Mouse (Mus musculus) neural tube, embryonic 13.5 days (tissue): Measurements from ENCODE around the gene Grin2a. TPM values are rescaled to one million over a fixed set of nuclear protein-coding genes. Genes with fewer than 3 reads are reported as not detected.
"Not testable (repeated sequence)": the region's sequence is repeated elsewhere in the genome, so short reads cannot be mapped to it uniquely, and the experiment has no call there.

Experiments used
- ATAC-seq: fragments of 200-750 bp; cut with Nextera tagmentation; 2 replicates; pipeline ENCODE4 v1.8.0; 2017; ENCODE audit warnings: low read depth, mild to moderate bottlenecking, moderate TSS enrichment, moderate library complexity
- H3K27ac ChIP-seq: fragments of 300-500 bp; sonication (generic); replicated peaks from 2 replicates; pipeline ENCODE4 v1.5.1; 2015; ENCODE audit warnings: moderate library complexity, mild to moderate bottlenecking, inconsistent platforms
- H3K27me3 ChIP-seq: fragments of 300-500 bp; sonication (generic); 2 replicates; pipeline ENCODE4 v1.6.1; 2015; ENCODE audit warnings: mild to moderate bottlenecking, inconsistent platforms
- H3K36me3 ChIP-seq: fragments of 300-500 bp; sonication (generic); 2 replicates; pipeline ENCODE4 v1.6.1; 2015; ENCODE audit warnings: mild to moderate bottlenecking, inconsistent platforms
- H3K4me1 ChIP-seq: fragments of 300-500 bp; sonication (generic); replicated peaks from 2 replicates; pipeline ENCODE4 v1.6.1; 2015; ENCODE audit warnings: inconsistent platforms
- H3K4me2 ChIP-seq: fragments of 300-500 bp; sonication (generic); 2 replicates; pipeline ENCODE4 v1.6.1; 2015; ENCODE audit warnings: inconsistent platforms, mild to moderate bottlenecking, moderate library complexity
- H3K4me3 ChIP-seq: fragments of 300-500 bp; sonication (generic); 2 replicates; pipeline ENCODE4 v1.5.1; 2015; ENCODE audit warnings: mild to moderate bottlenecking, inconsistent platforms
- H3K9ac ChIP-seq: fragments of 300-500 bp; sonication (generic); 2 replicates; pipeline ENCODE4 v1.6.1; 2015; ENCODE audit warnings: moderate library complexity, mild to moderate bottlenecking, inconsistent platforms
- H3K9me3 ChIP-seq: fragments of 300-500 bp; sonication (generic); 2 replicates; pipeline ENCODE4 v1.6.1; 2016; ENCODE audit warnings: inconsistent platforms
- WGBS: fragments of 180-500 bp; shearing (Covaris S2); methylation state at CpG from one replicate; pipeline ENCODE4 v1.1.7; 2015; 5-methylcytosine and 5-hydroxymethylcytosine counted together
- polyA plus RNA-seq: library from polyadenylated mRNA; unstranded; fragments of >200 nt; fragmentation: Nextera tagmentation; extraction: Ambion mirVana; gene quantifications from 2 replicates; pipeline ENCODE4 v1.2.1, GENCODE M21; 2015

Gene Grin2a
- polyA plus RNA-seq, 1 experiment from 2014 or later: 5.2 TPM

- Histone ChIP-seq H3K4me3 (no peak overlapping the region), H3K27ac (no peak overlapping the region), H3K27me3 (no peaks in the 10 kb centered on the region), H3K9ac (no peak overlapping the region), H3K36me3 (no peaks in the 10 kb centered on the region), H3K4me1 (no peaks in the 10 kb centered on the region), H3K9me3 (no peaks in the 10 kb centered on the region), H3K4me2 (no peak overlapping the region)
- ATAC-seq: no peak
- WGBS: 83% methylated on average over 3 of the region's 3 CpGs
Measured at GRCm38 (mm10) chr16:9664060-9664459, 331.3 kb downstream of the Grin2a start.

- no peak overlapping the region for H3K4me2 ChIP-seq
- no peak overlapping the region for H3K9ac ChIP-seq
- WGBS: 89% methylated on average over 2 of the region's 2 CpGs
- no peaks in the 10 kb centered on the region for H3K9me3 ChIP-seq
- H3K4me3 ChIP-seq: no peak overlapping the region
- H3K27me3 ChIP-seq: no peaks in the 10 kb centered on the region
- ATAC-seq: no peak
- H3K27ac ChIP-seq: no peak overlapping the region
- H3K36me3 ChIP-seq: no peaks in the 10 kb centered on the region
- no peaks in the 10 kb centered on the region for H3K4me1 ChIP-seq
Measured at GRCm38 (mm10) chr16:9663508-9663907, 331.9 kb downstream of the Grin2a start.

- Histone ChIP-seq H3K9me3 (no peaks in the 10 kb centered on the region), H3K27ac (no peak overlapping the region), H3K4me3 (no peak overlapping the region), H3K27me3 (no peaks in the 10 kb centered on the region), H3K36me3 (no peaks in the 10 kb centered on the region), H3K4me1 (no peaks in the 10 kb centered on the region), H3K4me2 (no peak overlapping the region), H3K9ac (no peak overlapping the region)
- WGBS: 91% methylated on average over 10 of the region's 10 CpGs
- ATAC-seq: no peak
Measured at GRCm38 (mm10) chr16:9625652-9626444, 369.5 kb downstream of the Grin2a start.

GRCm38 (mm10) chr16:9624346-9624745 is 371.0 kb downstream of the Grin2a start:
- Histone ChIP-seq H3K4me3 (no peak overlapping the region), H3K9ac (no peak overlapping the region), H3K4me2 (no peak overlapping the region), H3K27ac (no peak overlapping the region), H3K36me3 (no peaks in the 10 kb centered on the region), H3K27me3 (no peaks in the 10 kb centered on the region), H3K9me3 (no peaks in the 10 kb centered on the region), H3K4me1 (no peaks in the 10 kb centered on the region)
- no peak for ATAC-seq
- WGBS: 92% methylated on average over 2 of the region's 2 CpGs

GRCm38 (mm10) chr16:9618206-9618605 is 377.2 kb downstream of the Grin2a start:
- H3K27ac ChIP-seq: no peak overlapping the region
- H3K9ac ChIP-seq: no peak overlapping the region
- no peaks in the 10 kb centered on the region for H3K36me3 ChIP-seq
- ATAC-seq: no peak
- no peaks in the 10 kb centered on the region for H3K4me1 ChIP-seq
- WGBS: 61% methylated on average over 2 of the region's 2 CpGs
- no peak overlapping the region for H3K4me3 ChIP-seq
- H3K27me3 ChIP-seq: no peaks in the 10 kb centered on the region
- no peak overlapping the region for H3K4me2 ChIP-seq
- no peaks in the 10 kb centered on the region for H3K9me3 ChIP-seq

GRCm38 (mm10) chr16:9617215-9617614 is 378.1 kb downstream of the Grin2a start:
- H3K27ac ChIP-seq: no peak overlapping the region
- ATAC-seq: no peak
- H3K4me1 ChIP-seq: no peaks in the 10 kb centered on the region
- no peak overlapping the region for H3K9ac ChIP-seq
- H3K4me3 ChIP-seq: no peak overlapping the region
- WGBS: 90% methylated on average over 2 of the region's 2 CpGs
- no peak overlapping the region for H3K4me2 ChIP-seq
- H3K36me3 ChIP-seq: no peaks in the 10 kb centered on the region
- no peaks in the 10 kb centered on the region for H3K27me3 ChIP-seq
- no peaks in the 10 kb centered on the region for H3K9me3 ChIP-seq

- 82% methylated on average over 4 of the region's 4 CpGs for WGBS
- no peak overlapping the region for H3K4me2 ChIP-seq
- H3K36me3 ChIP-seq: no peaks in the 10 kb centered on the region
- ATAC-seq: no peak
- H3K27ac ChIP-seq: no peak overlapping the region
- H3K9ac ChIP-seq: no peak overlapping the region
- H3K4me3 ChIP-seq: no peak overlapping the region
- H3K4me1 ChIP-seq: no peaks in the 10 kb centered on the region
- no peaks in the 10 kb centered on the region for H3K9me3 ChIP-seq
- no peaks in the 10 kb centered on the region for H3K27me3 ChIP-seq
Measured at GRCm38 (mm10) chr16:9616807-9617206, 378.6 kb downstream of the Grin2a start.

- not testable (repeated sequence) for H3K9me3 ChIP-seq, ATAC-seq, H3K4me3 ChIP-seq, H3K27me3 ChIP-seq, H3K4me2 ChIP-seq, H3K36me3 ChIP-seq, H3K4me1 ChIP-seq, H3K9ac ChIP-seq, H3K27ac ChIP-seq
- 88% methylated on average over 6 of the region's 6 CpGs for WGBS
Measured at GRCm38 (mm10) chr16:9612596-9612995, 382.8 kb downstream of the Grin2a start.

GRCm38 (mm10) chr16:9607432-9607831 is 387.9 kb downstream of the Grin2a start:
- no peaks in the 10 kb centered on the region for H3K36me3 ChIP-seq
- H3K27me3 ChIP-seq: no peaks in the 10 kb centered on the region
- no peaks in the 10 kb centered on the region for H3K9me3 ChIP-seq
- no peak overlapping the region for H3K9ac ChIP-seq
- H3K4me3 ChIP-seq: no peak overlapping the region
- 89% methylated on average over 2 of the region's 2 CpGs for WGBS
- no peak overlapping the region for H3K27ac ChIP-seq
- H3K4me2 ChIP-seq: no peak overlapping the region
- no peak for ATAC-seq
- H3K4me1 ChIP-seq: no peaks in the 10 kb centered on the region

GRCm38 (mm10) chr16:9603983-9604382 is 391.4 kb downstream of the Grin2a start:
- no peak overlapping the region for H3K9ac ChIP-seq
- 91% methylated on average over 5 of the region's 5 CpGs for WGBS
- no peak overlapping the region for H3K4me3 ChIP-seq

GRCm38 (mm10) chr16:9602579-9602978 is 392.8 kb downstream of the Grin2a start:
- Histone ChIP-seq H3K27ac (no peak overlapping the region), H3K4me3 (no peak overlapping the region), H3K4me1 (no peaks in the 10 kb centered on the region), H3K9me3 (no peaks in the 10 kb centered on the region), H3K9ac (no peak overlapping the region), H3K4me2 (no peak overlapping the region), H3K36me3 (no peaks in the 10 kb centered on the region), H3K27me3 (no peaks in the 10 kb centered on the region)
- 81% methylated on average over 2 of the region's 2 CpGs for WGBS
- ATAC-seq: no peak

More at GRCm38 (mm10) chr16:9603983-9604382, 391.4 kb downstream of the Grin2a start:
- Histone ChIP-seq H3K27ac (no peak overlapping the region), H3K36me3 (no peaks in the 10 kb centered on the region), H3K9me3 (no peaks in the 10 kb centered on the region), H3K27me3 (no peaks in the 10 kb centered on the region), H3K4me2 (no peak overlapping the region), H3K4me1 (no peaks in the 10 kb centered on the region)
- no peak for ATAC-seq

- Histone ChIP-seq H3K4me1 (no peaks in the 10 kb centered on the region), H3K36me3 (no peaks in the 10 kb centered on the region), H3K4me2 (no peak overlapping the region), H3K9me3 (no peaks in the 10 kb centered on the region), H3K4me3 (no peak overlapping the region), H3K27me3 (no peaks in the 10 kb centered on the region), H3K9ac (no peak overlapping the region), H3K27ac (no peak overlapping the region)
- no peak for ATAC-seq
- 83% methylated on average over 2 of the region's 2 CpGs for WGBS
Measured at GRCm38 (mm10) chr16:9589176-9589575, 406.2 kb downstream of the Grin2a start.

- WGBS: 79% methylated on average over 3 of the region's 3 CpGs
- H3K9me3 ChIP-seq: no peaks in the 10 kb centered on the region
- ATAC-seq: no peak
- no peaks in the 10 kb centered on the region for H3K27me3 ChIP-seq
- H3K4me3 ChIP-seq: no peak overlapping the region
- H3K36me3 ChIP-seq: no peaks in the 10 kb centered on the region
- no peak overlapping the region for H3K9ac ChIP-seq
- H3K4me1 ChIP-seq: no peaks in the 10 kb centered on the region
- no peak overlapping the region for H3K4me2 ChIP-seq
- H3K27ac ChIP-seq: no peak overlapping the region
Measured at GRCm38 (mm10) chr16:9588431-9588830, 406.9 kb downstream of the Grin2a start.
